Mouse (Mus musculus) right cerebral cortex, postnatal 4 days (tissue): ENCODE measurements around the gene Tnfaip8l2.
A peak's percentile ranks its signal among the peaks of the same experiment; 100 is the strongest.

ENCODE experiments used
- DNase-seq: peaks from one replicate; pipeline ENCODE4 v3.0.0-alpha.2; 2022

Tnfaip8l2 gene

GRCm38 (mm10) chr3:95141952-95142616 is at the start of gene Tnfaip8l2:
TSS of gene Tnfaip8l2 (minus strand) at chr3:95142360.
- no peak for DNase-seq

- no peak for DNase-seq
These were observed 44.7 kb upstream of the Tnfaip8l2 start for GRCm38 (mm10) chr3:95186888-95187287.

- DNase-seq: no peak
These were observed 43.9 kb upstream of the Tnfaip8l2 start for GRCm38 (mm10) chr3:95186100-95186499.

GRCm38 (mm10) chr3:95184796-95185577 is 42.8 kb upstream of the Tnfaip8l2 start:
- DNase-seq: no peak

- DNase-seq: no peak
These were observed 39.7 kb upstream of the Tnfaip8l2 start for GRCm38 (mm10) chr3:95181841-95182240.

- DNase-seq: no peak
These were observed 37.7 kb upstream of the Tnfaip8l2 start for GRCm38 (mm10) chr3:95179890-95180289.

- no peak for DNase-seq
These were observed 36.8 kb upstream of the Tnfaip8l2 start for GRCm38 (mm10) chr3:95178948-95179347.

GRCm38 (mm10) chr3:95177583-95177982 is 35.4 kb upstream of the Tnfaip8l2 start:
- no peak for DNase-seq

- no peak for DNase-seq
These were observed 34.3 kb upstream of the Tnfaip8l2 start for GRCm38 (mm10) chr3:95176500-95176899.

GRCm38 (mm10) chr3:95174011-95174592 is 31.9 kb upstream of the Tnfaip8l2 start:
- peak; percentile 83 for DNase-seq

GRCm38 (mm10) chr3:95173256-95173949 is 31.2 kb upstream of the Tnfaip8l2 start:
- DNase-seq: peak; percentile 58

- peak; percentile 30 for DNase-seq
These were observed 30.5 kb upstream of the Tnfaip8l2 start for GRCm38 (mm10) chr3:95172526-95173255.

GRCm38 (mm10) chr3:95171105-95171504 is 28.9 kb upstream of the Tnfaip8l2 start:
- DNase-seq: no peak

GRCm38 (mm10) chr3:95169996-95170395 is 27.8 kb upstream of the Tnfaip8l2 start:
- DNase-seq: no peak

GRCm38 (mm10) chr3:95164840-95165239 is 22.7 kb upstream of the Tnfaip8l2 start:
- DNase-seq: no peak

- DNase-seq: no peak
These were observed 22.0 kb upstream of the Tnfaip8l2 start for GRCm38 (mm10) chr3:95164256-95164550.

GRCm38 (mm10) chr3:95163419-95164255 is 21.5 kb upstream of the Tnfaip8l2 start:
- no peak for DNase-seq

- DNase-seq: no peak
These were observed 20.1 kb upstream of the Tnfaip8l2 start for GRCm38 (mm10) chr3:95162345-95162628.

- DNase-seq: no peak
These were observed 19.6 kb upstream of the Tnfaip8l2 start for GRCm38 (mm10) chr3:95161618-95162344.

- peak; percentile 51 for DNase-seq
These were observed 18.9 kb upstream of the Tnfaip8l2 start for GRCm38 (mm10) chr3:95161041-95161551.
